Mouse (Mus musculus) heart, embryonic 11.5 days (tissue): ENCODE measurements around the gene Casd1. TPM values are rescaled to one million over a fixed set of nuclear protein-coding genes. Genes with fewer than 3 reads are reported as not detected.
"Not testable (repeated sequence)": the region's sequence is repeated elsewhere in the genome, so short reads cannot be mapped to it uniquely, and the experiment has no call there.

ENCODE experiments used
- ATAC-seq: fragments of 200-750 bp; cut with Nextera tagmentation; replicated peaks from 2 replicates; pipeline ENCODE4 v1.8.0; 2017; ENCODE audit warnings: moderate library complexity; ENCODE audit not compliant: insufficient number of reproducible peaks, low FRiP score, low TSS enrichment
- H3K27ac ChIP-seq: fragments of 300-500 bp; sonication (generic); 2 replicates; pipeline ENCODE4 v1.5.1; 2014; ENCODE audit warnings: mild to moderate bottlenecking, low read depth, low read length
- H3K27me3 ChIP-seq: fragments of 300-500 bp; sonication (generic); 2 replicates; pipeline ENCODE4 v1.6.1; 2014; ENCODE audit warnings: mild to moderate bottlenecking, low read length, mixed read lengths; ENCODE audit not compliant: control insufficient read depth, insufficient read depth
- H3K36me3 ChIP-seq: fragments of 300-500 bp; sonication (generic); 2 replicates; pipeline ENCODE4 v1.6.1; 2014; ENCODE audit warnings: mild to moderate bottlenecking, low read length, moderate library complexity, mixed read lengths; ENCODE audit not compliant: control insufficient read depth, insufficient read depth
- H3K4me1 ChIP-seq: fragments of 300-500 bp; sonication (generic); 2 replicates; pipeline ENCODE4 v1.6.1; 2014; ENCODE audit warnings: low read length; ENCODE audit not compliant: control insufficient read depth, insufficient read depth
- H3K4me2 ChIP-seq: fragments of 300-500 bp; sonication (generic); 2 replicates; pipeline ENCODE4 v1.6.1; 2014; ENCODE audit warnings: mild to moderate bottlenecking, moderate library complexity
- H3K4me3 ChIP-seq: fragments of 300-500 bp; sonication (generic); 2 replicates; pipeline ENCODE4 v1.5.1; 2014; ENCODE audit warnings: low read depth, low read length
- H3K9ac ChIP-seq: fragments of 300-500 bp; sonication (generic); 2 replicates; pipeline ENCODE4 v1.6.1; 2014; ENCODE audit warnings: mild to moderate bottlenecking, low read depth, low read length, moderate library complexity
- H3K9me3 ChIP-seq: fragments of 300-500 bp; sonication (generic); replicated peaks from 2 replicates; pipeline ENCODE4 v1.6.1; 2016; ENCODE audit warnings: low read length; ENCODE audit not compliant: control insufficient read depth
- WGBS: fragments of 180-500 bp; shearing (Covaris S2); extraction: QIAGEN DNeasy Blood & Tissue Kit; methylation state at CpG from one replicate; pipeline ENCODE4 v1.1.7; 2014; ENCODE audit not compliant: insufficient replicate concordance; 5-methylcytosine and 5-hydroxymethylcytosine counted together
- polyA plus RNA-seq: library from polyadenylated mRNA; unstranded; fragments of >200 nt; fragmentation: Nextera tagmentation; extraction: Ambion mirVana; gene quantifications from 2 replicates; pipeline ENCODE4 v1.2.1, GENCODE M21; 2014

Gene Casd1
- polyA plus RNA-seq, 1 experiment from 2014 or later = 30.2 TPM

DNA sequence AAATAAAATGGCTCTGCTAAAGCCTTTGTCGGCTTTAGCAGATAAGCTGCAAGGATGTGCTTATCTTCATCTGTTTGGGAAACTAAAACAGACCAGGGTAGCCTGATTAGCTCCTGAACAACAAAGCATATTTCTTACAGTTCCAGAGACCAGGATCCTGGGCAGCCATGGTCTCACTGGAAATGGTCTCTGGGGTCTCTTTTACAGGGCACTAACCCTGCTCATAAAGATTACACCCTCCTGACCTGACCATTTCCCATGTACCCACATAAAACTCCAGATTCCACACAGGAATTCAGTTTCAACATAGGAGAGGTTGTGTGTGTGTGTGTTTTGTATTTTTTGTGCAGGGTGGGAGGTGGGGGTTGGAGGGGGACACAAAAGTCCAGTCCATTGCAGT, 34.2 kb downstream of the Casd1 start:
- H3K4me1 ChIP-seq = no peaks in the 10 kb centered on the region
- peaks cover 2% of the 10 kb centered on the region; the same call in 1 of the 2 replicates for H3K36me3 ChIP-seq
- no peak overlapping the region for H3K4me3 ChIP-seq
- no peak overlapping the region for H3K9ac ChIP-seq
- 11% methylated on average over 1 of the region's 1 CpGs for WGBS
- no peak overlapping the region for H3K4me2 ChIP-seq
- H3K27me3 ChIP-seq = no peaks in the 10 kb centered on the region
- no peak for ATAC-seq
- no peaks in the 10 kb centered on the region for H3K9me3 ChIP-seq
- H3K27ac ChIP-seq = no peak overlapping the region

DNA sequence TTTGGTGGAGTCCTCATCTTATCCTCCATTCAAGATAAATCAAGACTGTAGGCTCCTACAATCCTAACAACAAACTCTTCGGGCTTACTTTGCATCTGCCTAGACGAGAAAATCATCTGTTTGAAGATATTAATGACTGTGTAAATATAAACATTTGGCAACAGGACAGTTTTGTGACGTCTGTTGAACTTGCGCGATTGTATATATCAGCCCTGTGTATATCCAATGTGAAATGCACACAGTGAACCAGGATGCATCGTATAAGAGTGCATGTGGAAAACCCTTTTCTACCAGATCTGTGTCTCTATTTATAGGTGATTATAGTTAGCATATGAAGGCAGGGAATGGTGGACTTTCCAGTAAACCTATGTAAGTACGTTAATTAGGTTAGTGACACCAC, 41.4 kb downstream of the Casd1 start:
- Histone ChIP-seq H3K36me3 (peaks cover 5% of the 10 kb centered on the region), H3K27me3 (no peaks in the 10 kb centered on the region), H3K9me3 (no peaks in the 10 kb centered on the region), H3K4me3 (no peak overlapping the region), H3K27ac (no peak overlapping the region), H3K9ac (no peak overlapping the region), H3K4me2 (no peak overlapping the region), H3K4me1 (no peaks in the 10 kb centered on the region)
- 73% methylated on average over 7 of the region's 7 CpGs for WGBS
- ATAC-seq = no peak

DNA sequence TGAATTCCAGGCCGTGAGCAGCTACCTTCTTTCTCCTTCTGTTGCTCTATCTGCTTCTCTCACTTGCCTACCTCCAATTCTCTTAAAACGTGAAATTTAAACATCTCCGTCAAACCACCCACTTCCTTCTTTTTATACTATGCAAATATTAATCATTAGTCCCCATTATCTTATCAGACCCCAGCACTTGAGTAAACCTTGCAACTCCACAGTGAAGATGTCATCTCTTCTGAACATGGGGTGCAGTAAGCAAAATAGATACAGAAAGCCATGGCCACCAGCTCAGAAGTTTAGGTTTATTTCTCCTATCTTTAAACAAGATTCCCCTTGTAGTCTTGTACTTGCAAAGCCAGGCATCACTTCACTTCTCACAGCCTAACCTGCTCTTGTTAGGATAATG, 46.7 kb downstream of the Casd1 start:
- Histone ChIP-seq H3K9me3 (no peaks in the 10 kb centered on the region), H3K4me1 (no peaks in the 10 kb centered on the region), H3K4me2 (no peak overlapping the region), H3K36me3 (no peaks in the 10 kb centered on the region), H3K4me3 (no peak overlapping the region), H3K9ac (no peak overlapping the region), H3K27me3 (no peaks in the 10 kb centered on the region), H3K27ac (no peak overlapping the region)
- 58% methylated on average over 3 of the region's 3 CpGs for WGBS
- no peak for ATAC-seq

DNA sequence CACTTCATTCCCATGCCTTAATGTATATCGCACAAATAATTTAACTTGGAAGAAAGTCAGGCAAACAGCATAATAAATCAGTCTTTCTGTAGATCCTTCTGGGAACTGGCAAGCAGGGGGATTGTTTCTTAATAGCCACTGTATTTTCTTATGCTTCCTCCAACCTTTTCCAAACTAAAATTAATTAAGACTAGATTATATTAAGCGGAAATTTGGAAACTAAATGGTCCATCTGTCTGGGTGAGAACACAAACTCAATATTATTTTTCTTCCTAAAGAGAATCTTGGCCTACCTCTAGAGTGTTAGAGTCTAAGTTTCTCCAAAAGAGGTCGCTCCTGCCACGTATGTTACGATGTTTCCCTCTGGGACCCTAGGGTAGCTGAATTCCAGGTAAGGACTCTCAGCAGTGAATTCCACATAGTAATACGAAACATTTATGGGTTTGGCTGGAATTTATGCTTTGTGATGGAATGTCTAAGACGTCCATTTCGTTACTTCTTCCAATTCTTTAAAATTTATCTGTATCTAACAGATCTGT, 52.0 kb downstream of the Casd1 start:
- no peak for ATAC-seq
- no peaks in the 10 kb centered on the region for H3K36me3 ChIP-seq
- 75% methylated on average over 8 of the region's 8 CpGs for WGBS

GRCm38 (mm10) chr6:4653741-4654140, 53.1 kb downstream of the Casd1 start:
- not testable (repeated sequence) for H3K27ac ChIP-seq, H3K9ac ChIP-seq, H3K4me1 ChIP-seq, H3K9me3 ChIP-seq, H3K4me2 ChIP-seq, H3K4me3 ChIP-seq, H3K27me3 ChIP-seq, H3K36me3 ChIP-seq, ATAC-seq
- 89% methylated on average over 12 of the region's 12 CpGs for WGBS

More for the DNA sequence above, 52.0 kb downstream of the Casd1 start:
- Histone ChIP-seq H3K27ac (no peak overlapping the region), H3K9ac (no peak overlapping the region), H3K4me2 (no peak overlapping the region), H3K4me1 (no peaks in the 10 kb centered on the region; the same call in 1 of the 2 replicates), H3K27me3 (no peaks in the 10 kb centered on the region), H3K9me3 (no peaks in the 10 kb centered on the region), H3K4me3 (no peak overlapping the region)

DNA sequence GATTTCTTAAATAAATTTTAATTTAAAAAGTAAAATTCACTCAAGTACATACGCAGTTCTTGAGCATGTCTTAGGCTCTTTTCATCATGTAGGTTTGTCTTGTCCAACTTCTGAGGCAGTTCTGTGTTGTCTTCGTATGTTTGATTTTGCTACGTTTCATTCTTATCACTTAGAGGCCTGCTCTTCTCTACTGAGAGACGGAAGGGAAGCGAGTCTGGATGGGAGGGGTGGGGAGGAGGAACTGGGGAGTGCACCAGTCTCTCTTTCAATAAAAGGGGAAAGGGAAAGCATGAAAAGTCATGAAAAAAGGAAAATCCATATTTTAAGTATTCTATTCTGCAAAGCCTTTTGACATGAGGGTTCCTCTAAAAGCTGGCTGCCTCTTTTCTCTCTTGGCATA, 54.8 kb downstream of the Casd1 start:
- Histone ChIP-seq H3K4me3 (no peak overlapping the region), H3K27ac (no peak overlapping the region), H3K9ac (no peak overlapping the region), H3K9me3 (no peaks in the 10 kb centered on the region), H3K36me3 (no peaks in the 10 kb centered on the region), H3K4me1 (no peaks in the 10 kb centered on the region; the same call in 1 of the 2 replicates), H3K4me2 (no peak overlapping the region), H3K27me3 (no peaks in the 10 kb centered on the region)
- no peak for ATAC-seq
- 28% methylated on average over 5 of the region's 5 CpGs for WGBS

GRCm38 (mm10) chr6:4655924-4656323, 55.3 kb downstream of the Casd1 start:
- Histone ChIP-seq H3K36me3 (no peaks in the 10 kb centered on the region), H3K4me2 (no peak overlapping the region), H3K4me3 (no peak overlapping the region), H3K9ac (no peak overlapping the region), H3K27me3 (no peaks in the 10 kb centered on the region), H3K9me3 (no peaks in the 10 kb centered on the region), H3K4me1 (no peaks in the 10 kb centered on the region; the same call in 1 of the 2 replicates), H3K27ac (no peak overlapping the region)
- WGBS = 91% methylated on average over 4 of the region's 4 CpGs
- no peak for ATAC-seq

- 79% methylated on average over 13 of the region's 13 CpGs for WGBS
- Histone ChIP-seq H3K27ac (no peak overlapping the region), H3K36me3 (no peaks in the 10 kb centered on the region), H3K9me3 (no peaks in the 10 kb centered on the region), H3K27me3 (no peaks in the 10 kb centered on the region), H3K4me1 (no peaks in the 10 kb centered on the region; the same call in 1 of the 2 replicates), H3K4me2 (no peak overlapping the region), H3K9ac (no peak overlapping the region), H3K4me3 (no peak overlapping the region)
- ATAC-seq = no peak
These were observed 58.2 kb downstream of the Casd1 start for GRCm38 (mm10) chr6:4658861-4659260.

DNA sequence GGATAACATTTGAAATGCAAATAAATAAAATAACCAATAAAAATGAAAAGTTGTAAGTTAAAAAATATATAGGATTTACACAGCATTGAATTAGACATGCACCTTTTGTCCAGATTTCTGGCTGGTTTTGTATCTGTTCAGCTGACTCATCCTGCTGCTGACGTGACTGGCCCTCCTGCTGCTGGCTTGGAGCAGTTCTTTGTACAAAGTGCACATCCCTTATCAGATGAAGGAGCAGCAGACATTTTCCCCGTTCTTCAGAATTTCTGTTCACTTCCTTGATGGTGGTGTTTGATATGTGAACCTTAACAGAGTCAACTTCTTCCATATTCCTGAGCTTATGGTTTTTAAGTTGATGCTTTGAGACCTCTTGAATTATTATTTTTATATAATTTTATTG, 62.9 kb downstream of the Casd1 start:
- H3K9me3 ChIP-seq = no peaks in the 10 kb centered on the region
- 40% methylated on average over 2 of the region's 2 CpGs for WGBS
- no peaks in the 10 kb centered on the region for H3K27me3 ChIP-seq
- no peak overlapping the region for H3K4me3 ChIP-seq
- no peak overlapping the region for H3K4me2 ChIP-seq
- H3K27ac ChIP-seq = no peak overlapping the region
- no peaks in the 10 kb centered on the region for H3K36me3 ChIP-seq
- no peak overlapping the region for H3K9ac ChIP-seq
- ATAC-seq = no peak
- no peaks in the 10 kb centered on the region for H3K4me1 ChIP-seq
